Mouse (Mus musculus): Measurements from ENCODE around the gene Rnft2. TPM values are rescaled to one million over a fixed set of nuclear protein-coding genes. Genes with fewer than 3 reads are reported as not detected.

Gene Rnft2
- polyA plus RNA-seq (2015; fragmentation: Nextera tagmentation; extraction: Ambion mirVana): 9.7 and 14.1 TPM in 2 replicates

DNA sequence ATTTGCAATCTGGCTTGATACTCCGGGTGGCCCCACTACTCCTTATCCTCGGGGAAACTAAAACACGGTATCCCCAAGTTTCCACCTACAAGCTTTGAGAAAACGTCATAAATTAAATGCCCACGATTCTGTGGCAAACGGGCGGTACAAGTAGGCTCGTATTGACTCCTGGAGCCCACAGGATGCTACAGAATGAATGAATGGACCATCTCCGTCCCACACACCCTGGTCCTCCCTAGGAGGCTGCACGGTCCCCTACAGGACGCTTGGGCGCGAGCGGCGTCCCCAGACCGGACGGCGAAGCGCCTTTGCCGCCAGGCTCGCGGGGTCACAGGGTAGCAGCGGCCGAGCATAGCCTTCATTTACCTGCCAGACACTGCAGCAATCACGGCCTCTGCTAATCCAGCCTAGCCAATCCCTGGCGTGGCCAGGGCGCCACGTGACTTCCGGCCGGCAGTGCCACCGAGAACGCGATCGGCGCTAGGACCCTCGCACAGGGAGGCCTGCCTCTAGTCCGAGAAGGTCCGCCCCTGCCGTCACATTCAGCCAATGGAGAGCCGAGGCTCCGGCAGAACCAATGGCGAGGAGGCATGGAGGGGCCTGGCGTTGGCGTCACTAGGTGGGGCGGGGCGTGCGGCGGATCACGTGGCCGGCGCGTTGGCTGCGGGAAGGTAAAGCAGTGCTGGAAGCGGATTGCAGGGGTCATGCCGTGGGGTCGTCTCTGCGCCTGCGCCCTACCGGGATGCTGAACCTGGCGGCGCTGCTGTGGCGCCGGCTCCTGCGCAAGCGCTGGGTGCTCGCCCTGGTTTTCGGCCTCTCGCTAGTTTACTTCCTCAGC, at the start of gene Rnft2, which contains the start of gene 2410131K14Rik:
Gene Rnft2 (minus strand): TSS at position 511 of the 838 bp plus-strand sequence.
Gene 2410131K14Rik (plus strand): TSS at position 622 of the 838 bp plus-strand sequence.
- peak within 1 kb of the TSS; percentile 87 for H3K9ac ChIP-seq
- peaks cover 43% of the 10 kb centered on the region for H3K36me3 ChIP-seq
- under 1% methylated on average over 68 of the region's 68 CpGs for WGBS
- peak within 1 kb of the TSS; percentile 96 for H3K4me2 ChIP-seq
- H3K27me3 ChIP-seq: no peaks in the 10 kb centered on the region
- H3K4me1 ChIP-seq (replicated peaks): peaks cover 30% of the 10 kb centered on the region
- H3K27ac ChIP-seq (replicated peaks): peak within 1 kb of the TSS; percentile 85
- no peaks in the 10 kb centered on the region for H3K9me3 ChIP-seq
- ATAC-seq (ENCODE audit: low read depth): peak; percentile 100
- H3K4me3 ChIP-seq: peak within 1 kb of the TSS; percentile 63

DNA sequence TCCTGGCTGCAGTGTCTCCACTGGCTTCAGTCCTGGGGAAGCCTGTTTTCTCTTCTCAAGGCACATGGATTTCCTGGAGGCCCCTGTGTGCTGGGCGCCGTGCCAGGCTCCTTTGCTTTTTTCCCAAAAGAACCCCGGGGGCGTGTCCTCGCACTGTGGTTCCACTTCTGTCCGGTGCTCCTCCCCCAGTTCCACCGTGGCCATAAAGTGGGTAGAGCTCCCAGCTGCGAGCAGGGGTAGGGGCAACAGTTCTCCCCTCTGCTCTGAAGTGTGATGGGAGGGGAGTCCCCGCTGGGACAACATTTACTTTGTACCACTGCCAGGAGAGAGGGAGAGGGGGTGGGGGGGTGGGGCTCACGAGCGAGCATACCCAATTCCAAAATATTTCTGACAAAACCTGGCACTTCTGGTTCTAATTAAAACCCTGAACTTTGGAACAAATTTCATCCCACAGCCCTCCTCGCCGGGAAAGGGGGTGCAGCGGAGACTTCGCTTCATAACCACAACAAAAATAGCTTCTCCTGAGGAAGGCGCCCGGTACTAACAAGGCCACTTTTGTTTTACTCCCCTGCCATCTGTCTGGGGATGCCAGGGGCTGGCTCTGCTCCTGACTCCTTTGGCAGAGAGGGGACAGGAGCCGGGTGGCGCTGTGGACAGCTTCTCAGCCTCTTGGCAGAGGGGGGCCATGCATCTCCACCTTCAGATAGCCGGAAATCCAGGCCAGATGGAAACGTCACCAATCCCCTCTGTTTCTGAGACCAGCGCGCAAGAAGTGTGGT, 49.4 kb upstream of the Rnft2 start:
- H3K9me3 ChIP-seq: no peaks in the 10 kb centered on the region
- H3K36me3 ChIP-seq: no peaks in the 10 kb centered on the region
- H3K27me3 ChIP-seq: no peaks in the 10 kb centered on the region; the same call in 1 of the 2 replicates
- H3K27ac ChIP-seq (replicated peaks): peak overlapping the region; percentile 79
- no peak overlapping the region for H3K4me3 ChIP-seq
- peak overlapping the region; percentile 27 for H3K4me2 ChIP-seq
- peaks cover 44% of the 10 kb centered on the region for H3K4me1 ChIP-seq (replicated peaks)
- 10% methylated on average over 23 of the region's 23 CpGs for WGBS
- ATAC-seq (ENCODE audit: low read depth): peak; percentile 86
- no peak overlapping the region for H3K9ac ChIP-seq

DNA sequence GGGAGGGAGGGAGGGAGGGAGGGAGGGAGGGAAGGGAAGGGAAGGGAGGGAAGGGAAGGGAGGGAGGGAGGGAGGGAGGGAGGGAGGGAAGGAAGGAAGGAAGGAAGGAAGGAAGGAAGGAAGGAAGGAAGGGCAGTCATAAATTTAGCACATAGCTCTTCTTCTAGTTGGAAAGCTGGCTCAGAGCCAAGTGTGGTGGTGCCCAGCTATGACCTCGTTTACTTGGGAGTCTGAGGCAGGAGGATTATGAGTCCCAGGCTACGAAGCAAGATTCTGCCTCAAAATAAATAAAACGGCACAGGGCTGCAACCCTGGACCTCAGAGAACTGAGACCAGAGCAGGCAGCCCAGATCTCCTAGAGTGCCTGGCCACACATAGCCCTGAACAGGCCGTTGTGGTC, 47.6 kb upstream of the Rnft2 start:
- no peak overlapping the region for H3K9ac ChIP-seq
- no peak overlapping the region for H3K27ac ChIP-seq (replicated peaks)
- no peaks in the 10 kb centered on the region for H3K9me3 ChIP-seq
- no peaks in the 10 kb centered on the region for H3K36me3 ChIP-seq
- ATAC-seq (ENCODE audit: low read depth): no peak
- H3K27me3 ChIP-seq: no peaks in the 10 kb centered on the region
- H3K4me3 ChIP-seq: no peak overlapping the region
- no peak overlapping the region for H3K4me2 ChIP-seq
- peaks cover 35% of the 10 kb centered on the region for H3K4me1 ChIP-seq (replicated peaks)
- 46% methylated on average over 4 of the region's 4 CpGs for WGBS

DNA sequence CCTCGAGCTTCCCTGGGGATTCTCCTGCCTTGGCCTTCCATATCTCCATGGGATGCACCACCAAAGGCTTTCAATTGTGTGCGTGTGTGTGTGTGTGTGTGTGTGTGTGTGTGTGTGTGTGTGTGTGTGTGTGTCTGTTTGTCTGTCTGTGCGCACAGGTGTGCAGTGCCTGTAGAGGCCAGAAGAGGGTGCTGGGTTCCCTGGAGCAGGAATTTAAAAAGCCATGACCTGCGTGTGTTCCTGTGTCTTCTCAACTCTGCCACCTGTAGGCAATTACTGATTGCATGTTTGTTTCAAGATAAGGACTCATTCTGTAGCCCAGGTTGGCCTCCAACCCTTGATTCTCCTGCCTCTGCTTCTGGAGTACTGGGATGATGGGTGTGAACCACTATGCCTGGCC, 46.5 kb upstream of the Rnft2 start:
- Histone ChIP-seq H3K36me3 (no peaks in the 10 kb centered on the region), H3K9ac (no peak overlapping the region), H3K4me3 (no peak overlapping the region), H3K27ac (replicated peaks) (no peak overlapping the region), H3K9me3 (no peaks in the 10 kb centered on the region), H3K4me2 (no peak overlapping the region), H3K27me3 (no peaks in the 10 kb centered on the region), H3K4me1 (replicated peaks) (peaks cover 26% of the 10 kb centered on the region)
- no peak for ATAC-seq (ENCODE audit: low read depth)
- WGBS: 89% methylated on average over 4 of the region's 4 CpGs

DNA sequence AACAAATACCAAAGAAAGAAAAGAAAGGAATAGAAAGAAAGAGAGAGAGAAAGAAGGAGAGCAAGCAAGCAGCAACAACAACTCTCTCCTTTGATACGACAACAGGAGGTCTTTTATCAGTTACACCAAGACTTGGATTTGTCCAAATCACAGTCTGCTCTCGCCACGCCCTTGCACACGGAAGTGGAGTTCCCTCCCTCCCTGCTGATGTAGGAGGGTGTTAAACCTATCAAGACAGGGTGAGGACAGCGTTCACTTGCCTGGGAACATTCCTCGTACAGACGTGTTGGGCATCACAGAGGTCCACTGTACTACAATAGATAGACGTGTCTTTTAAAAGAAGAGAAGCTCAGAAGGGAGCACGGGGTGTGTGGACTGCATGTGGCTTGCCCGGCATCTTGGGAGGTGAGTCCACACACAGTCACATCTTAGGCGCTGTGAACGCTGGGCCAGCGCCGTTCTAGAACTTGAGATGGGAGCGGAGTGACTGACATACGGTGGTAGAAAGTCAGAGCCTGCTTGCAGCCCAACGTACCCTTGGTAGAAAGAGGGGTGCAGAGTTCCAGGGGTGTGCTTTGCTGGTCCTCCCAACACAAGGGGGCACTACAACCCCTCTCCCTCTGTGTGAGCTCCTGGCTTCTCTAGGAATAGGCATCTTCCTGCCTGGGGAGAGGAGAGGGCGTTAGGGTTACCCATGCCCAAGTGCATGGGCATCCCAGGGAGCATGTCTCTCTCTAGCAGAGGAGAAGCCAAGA, 33.0 kb upstream of the Rnft2 start:
- H3K4me3 ChIP-seq: no peak overlapping the region
- H3K9me3 ChIP-seq: peaks cover 4% of the 10 kb centered on the region; the same call in 1 of the 2 replicates
- no peak overlapping the region for H3K27ac ChIP-seq (replicated peaks)
- no peak for ATAC-seq (ENCODE audit: low read depth)
- no peak overlapping the region for H3K9ac ChIP-seq
- 89% methylated on average over 18 of the region's 18 CpGs for WGBS
- peaks cover 44% of the 10 kb centered on the region for H3K4me1 ChIP-seq (replicated peaks)
- peaks cover 3% of the 10 kb centered on the region for H3K27me3 ChIP-seq
- no peaks in the 10 kb centered on the region for H3K36me3 ChIP-seq
- no peak overlapping the region for H3K4me2 ChIP-seq

DNA sequence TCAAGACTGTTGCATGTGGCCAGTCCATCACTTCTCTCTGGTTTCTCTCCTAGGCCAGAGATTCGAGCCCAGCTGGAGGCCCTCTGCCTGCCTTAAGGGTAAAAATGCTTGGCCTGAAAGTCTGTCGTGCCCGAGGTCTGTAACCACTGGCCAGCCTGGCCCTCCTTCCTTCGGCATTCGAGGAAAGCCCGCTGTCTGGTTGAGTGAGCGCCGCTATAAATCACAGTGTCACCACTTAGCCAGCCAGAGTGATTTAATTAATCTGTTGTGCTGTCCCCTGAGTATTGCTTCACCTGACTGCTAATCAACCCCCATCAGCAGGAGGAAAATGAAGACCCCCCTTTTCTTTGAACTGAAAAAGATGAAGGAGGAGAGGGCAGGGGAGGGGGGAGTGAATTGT, 31.8 kb upstream of the Rnft2 start:
- Histone ChIP-seq H3K4me2 (no peak overlapping the region), H3K4me3 (no peak overlapping the region), H3K27ac (replicated peaks) (0 out of 2 replicates have a peak overlapping the region, but pooled peaks have one; percentile 3), H3K9ac (no peak overlapping the region), H3K9me3 (peaks cover 1% of the 10 kb centered on the region; the same call in 1 of the 2 replicates), H3K36me3 (no peaks in the 10 kb centered on the region), H3K27me3 (peaks cover 13% of the 10 kb centered on the region), H3K4me1 (replicated peaks) (peaks cover 54% of the 10 kb centered on the region)
- no peak for ATAC-seq (ENCODE audit: low read depth)
- WGBS: 12% methylated on average over 8 of the region's 8 CpGs

DNA sequence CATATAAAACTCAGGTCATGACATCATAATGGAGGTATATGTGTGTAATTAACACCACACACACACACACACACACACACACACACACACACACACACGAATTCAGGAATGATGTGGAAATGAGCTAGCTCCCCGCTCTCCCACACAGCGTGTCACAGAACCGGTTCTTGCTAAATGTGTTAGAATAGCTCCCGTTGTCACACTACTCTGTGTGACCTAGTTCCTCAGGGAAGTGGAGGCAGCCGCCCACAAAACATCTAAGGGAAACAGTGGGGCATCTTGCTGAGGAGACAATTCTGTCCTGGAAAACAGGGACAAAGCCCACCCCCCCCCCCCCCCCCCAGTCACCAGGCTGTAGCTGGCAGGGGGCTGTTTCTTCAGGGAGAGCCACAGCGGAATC, 31.4 kb upstream of the Rnft2 start:
- 34% methylated on average over 7 of the region's 7 CpGs for WGBS
- H3K4me2 ChIP-seq: no peak overlapping the region
- no peak overlapping the region for H3K27ac ChIP-seq (replicated peaks)
- peaks cover 55% of the 10 kb centered on the region for H3K4me1 ChIP-seq (replicated peaks)
- H3K27me3 ChIP-seq: peaks cover 16% of the 10 kb centered on the region
- no peak overlapping the region for H3K4me3 ChIP-seq
- H3K9me3 ChIP-seq: no peaks in the 10 kb centered on the region
- no peaks in the 10 kb centered on the region for H3K36me3 ChIP-seq
- no peak overlapping the region for H3K9ac ChIP-seq
- ATAC-seq (ENCODE audit: low read depth): no peak

DNA sequence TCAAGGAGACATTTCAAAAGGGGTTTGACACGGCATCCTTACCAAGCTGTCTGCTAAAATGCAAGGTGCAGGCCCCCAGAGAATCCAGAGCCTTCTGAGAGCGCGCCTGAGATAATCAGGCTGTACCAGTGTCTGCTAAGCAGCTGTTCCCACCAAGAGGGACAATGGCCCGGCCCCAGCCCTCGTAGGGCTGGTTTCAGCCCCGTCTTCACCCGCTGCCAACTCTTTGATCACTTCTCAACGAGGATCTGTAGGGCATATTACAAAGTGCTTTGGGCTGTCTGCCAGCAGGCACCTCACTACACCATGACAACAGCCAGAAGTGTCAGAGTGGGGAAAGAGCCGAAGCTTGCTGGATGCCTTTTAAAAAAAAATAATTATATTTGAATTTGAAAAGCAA, 29.6 kb upstream of the Rnft2 start:
- Histone ChIP-seq H3K9me3 (no peaks in the 10 kb centered on the region), H3K4me1 (replicated peaks) (peaks cover 56% of the 10 kb centered on the region), H3K36me3 (no peaks in the 10 kb centered on the region), H3K4me2 (peak overlapping the region; percentile 30), H3K27ac (replicated peaks) (peak overlapping the region; percentile 77), H3K4me3 (no peak overlapping the region), H3K27me3 (peaks cover 24% of the 10 kb centered on the region), H3K9ac (peak overlapping the region; percentile 53)
- 11% methylated on average over 9 of the region's 9 CpGs for WGBS
- ATAC-seq (ENCODE audit: low read depth): peak; percentile 53; the same call in 1 of the 2 replicates

DNA sequence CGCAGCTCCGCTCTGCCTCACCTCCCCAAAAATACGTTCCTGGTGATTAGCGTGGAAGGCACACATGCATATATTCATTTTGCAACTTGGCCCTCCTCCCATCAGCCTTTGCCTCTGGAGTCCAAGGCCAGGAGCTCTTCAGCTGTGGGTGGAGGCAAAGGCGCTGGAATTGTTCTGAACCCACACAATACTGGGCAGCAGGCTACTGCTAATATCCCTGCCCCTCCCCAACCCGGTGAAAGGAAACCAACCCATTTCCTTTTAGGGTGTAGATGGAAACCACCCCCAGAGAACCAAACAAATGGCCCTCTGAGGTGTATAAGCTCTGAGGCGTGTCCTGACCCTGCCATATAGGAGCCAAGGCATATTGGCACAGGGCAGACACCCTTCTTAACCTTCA, 28.5 kb upstream of the Rnft2 start:
- no peak for ATAC-seq (ENCODE audit: low read depth)
- H3K9me3 ChIP-seq: no peaks in the 10 kb centered on the region
- WGBS: 53% methylated on average over 7 of the region's 7 CpGs
- H3K36me3 ChIP-seq: no peaks in the 10 kb centered on the region
- no peak overlapping the region for H3K4me3 ChIP-seq
- peaks cover 61% of the 10 kb centered on the region for H3K4me1 ChIP-seq (replicated peaks)
- H3K27ac ChIP-seq (replicated peaks): 0 out of 2 replicates have a peak overlapping the region, but pooled peaks have one; percentile 5
- H3K4me2 ChIP-seq: no peak overlapping the region
- H3K9ac ChIP-seq: no peak overlapping the region
- peaks cover 24% of the 10 kb centered on the region for H3K27me3 ChIP-seq

DNA sequence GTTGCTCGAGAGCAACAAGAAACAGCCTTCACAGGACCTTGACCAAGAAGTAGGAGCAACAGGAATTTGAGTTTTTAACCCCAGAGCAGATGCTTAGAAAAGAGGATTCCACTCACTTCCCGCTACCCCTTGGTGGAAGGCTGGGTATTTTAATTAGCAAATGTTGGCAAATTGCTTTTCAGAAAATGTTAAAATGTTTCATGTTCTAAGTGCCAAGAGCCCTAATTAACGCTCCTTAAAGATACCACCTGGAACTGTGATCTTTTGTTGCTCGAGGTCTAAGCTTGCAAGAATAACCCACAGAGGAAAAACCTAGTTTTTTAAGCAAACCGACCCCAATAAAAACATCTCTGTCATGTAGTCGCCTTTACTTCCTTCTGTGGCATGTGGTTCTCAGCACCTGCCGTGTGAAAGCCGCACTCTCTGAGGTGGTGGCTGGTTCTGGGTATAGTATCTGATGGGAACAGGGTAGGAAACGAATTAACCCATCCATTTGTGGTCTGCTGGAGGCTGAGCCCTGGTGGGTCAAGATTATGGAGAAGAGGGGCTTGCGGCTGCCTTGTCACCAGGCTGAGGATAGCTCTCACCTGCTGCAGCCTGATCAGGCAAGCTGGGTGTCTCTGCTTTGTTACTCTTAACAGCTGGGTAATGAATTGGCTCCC, 26.7 kb upstream of the Rnft2 start:
- Histone ChIP-seq H3K36me3 (no peaks in the 10 kb centered on the region), H3K9ac (no peak overlapping the region), H3K4me3 (no peak overlapping the region), H3K27ac (replicated peaks) (no peak overlapping the region), H3K4me2 (no peak overlapping the region), H3K27me3 (peaks cover 24% of the 10 kb centered on the region), H3K4me1 (replicated peaks) (peaks cover 53% of the 10 kb centered on the region), H3K9me3 (no peaks in the 10 kb centered on the region)
- WGBS: 74% methylated on average over 10 of the region's 10 CpGs
- no peak for ATAC-seq (ENCODE audit: low read depth)

DNA sequence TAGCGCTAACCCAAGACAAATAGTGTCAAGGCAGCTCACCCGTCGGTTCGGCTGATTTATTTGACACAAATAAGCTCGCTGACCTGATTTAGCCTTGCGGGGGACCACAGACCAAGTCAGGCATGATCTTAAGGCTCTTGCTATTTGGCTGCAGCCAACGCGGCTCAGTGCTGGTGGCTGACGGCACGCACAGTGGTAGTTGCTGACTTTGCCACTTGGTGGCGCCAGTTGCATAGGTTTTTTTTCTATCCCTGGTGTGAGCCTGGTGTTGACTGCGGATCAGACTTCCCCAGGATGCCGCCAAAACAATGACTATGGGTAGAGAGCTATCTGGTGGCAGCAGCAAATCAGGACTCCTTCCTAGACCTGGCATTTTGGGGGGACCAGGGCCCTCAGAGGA, 24.1 kb upstream of the Rnft2 start:
- WGBS: 1% methylated on average over 13 of the region's 13 CpGs
- H3K27ac ChIP-seq (replicated peaks): no peak overlapping the region
- ATAC-seq (ENCODE audit: low read depth): peak; percentile 74

More for the DNA sequence above, 24.1 kb upstream of the Rnft2 start:
- Histone ChIP-seq H3K9ac (no peak overlapping the region), H3K9me3 (no peaks in the 10 kb centered on the region), H3K27me3 (peaks cover 24% of the 10 kb centered on the region), H3K4me1 (replicated peaks) (peaks cover 38% of the 10 kb centered on the region), H3K4me2 (peak overlapping the region; percentile 45), H3K4me3 (no peak overlapping the region), H3K36me3 (no peaks in the 10 kb centered on the region)
